Mouse (Mus musculus) forebrain, embryonic 12.5 days (tissue): ENCODE measurements around the gene Olfr763. TPM values are rescaled to one million over a fixed set of nuclear protein-coding genes. Genes with fewer than 3 reads are reported as not detected.
A peak's percentile ranks its signal among the peaks of the same experiment; 100 is the strongest.
"Not testable (repeated sequence)": the region's sequence is repeated elsewhere in the genome, so short reads cannot be mapped to it uniquely, and the experiment has no call there.

ENCODE experiments used
- ATAC-seq: fragments of 200-750 bp; cut with Nextera tagmentation; 2 replicates; pipeline ENCODE4 v1.8.0; 2017; ENCODE audit warnings: moderate TSS enrichment; ENCODE audit not compliant: low FRiP score
- H3K27ac ChIP-seq: fragments of 300-500 bp; sonication (generic); 2 replicates; pipeline ENCODE4 v1.5.1; 2016; ENCODE audit warnings: mild to moderate bottlenecking
- H3K27me3 ChIP-seq: fragments of 300-500 bp; sonication (generic); 2 replicates; pipeline ENCODE4 v1.6.1; 2016; ENCODE audit warnings: mild to moderate bottlenecking
- H3K36me3 ChIP-seq: fragments of 300-500 bp; sonication (generic); replicated peaks from 2 replicates; pipeline ENCODE4 v1.6.1; 2016; ENCODE audit warnings: mild to moderate bottlenecking
- H3K4me1 ChIP-seq: fragments of 300-500 bp; sonication (generic); 2 replicates; pipeline ENCODE4 v1.6.1; 2016
- H3K4me2 ChIP-seq: fragments of 300-500 bp; sonication (generic); 2 replicates; pipeline ENCODE4 v1.6.1; 2016; ENCODE audit warnings: mild to moderate bottlenecking, moderate library complexity
- H3K4me3 ChIP-seq: fragments of 300-500 bp; sonication (generic); replicated peaks from 2 replicates; pipeline ENCODE4 v1.5.1; 2016; ENCODE audit warnings: mild to moderate bottlenecking
- H3K9ac ChIP-seq: fragments of 300-500 bp; sonication (generic); 2 replicates; pipeline ENCODE4 v1.6.1; 2016; ENCODE audit warnings: mild to moderate bottlenecking
- H3K9me3 ChIP-seq: fragments of 300-500 bp; sonication (generic); 2 replicates; pipeline ENCODE4 v1.6.1; 2016
- WGBS: fragments of 180-500 bp; shearing (Covaris S2); methylation state at CpG from one replicate; pipeline ENCODE4 v1.1.7; 2016; 5-methylcytosine and 5-hydroxymethylcytosine counted together
- polyA plus RNA-seq: library from polyadenylated mRNA; unstranded; fragments of >200 nt; fragmentation: Nextera tagmentation; extraction: Ambion mirVana; gene quantifications from 2 replicates; pipeline ENCODE4 v1.2.1, GENCODE M21; 2016

Gene Olfr763
- polyA plus RNA-seq, result not detected in 2 replicates

DNA sequence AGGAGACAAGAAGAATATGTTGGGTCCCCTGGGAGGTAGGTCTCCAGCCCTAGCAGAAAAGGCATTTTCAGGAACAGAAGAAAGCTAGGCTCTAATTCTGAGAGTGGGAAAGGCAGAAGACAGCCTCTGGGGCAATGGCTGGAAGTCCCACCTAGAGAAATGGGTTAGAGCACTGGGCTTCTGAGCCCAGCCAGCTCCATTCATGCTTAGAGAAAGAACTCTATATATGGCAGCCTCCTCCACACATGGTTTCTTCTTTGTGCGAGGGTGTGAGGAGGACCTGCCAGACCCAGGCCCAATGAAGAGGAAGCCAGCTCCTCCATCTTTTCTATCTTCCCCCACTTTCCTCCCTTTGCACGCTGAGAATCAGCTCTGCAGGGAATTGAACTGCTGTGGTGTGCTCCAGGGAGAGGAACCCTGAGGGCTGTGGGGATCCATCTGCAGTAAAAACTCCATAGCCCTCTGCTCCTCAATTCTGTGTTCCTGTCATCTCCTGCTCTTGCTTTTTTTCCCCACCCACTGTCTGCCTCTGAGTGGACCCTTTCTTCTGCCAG lies at the start of gene Olfr763:
Olfr763 (plus strand) TSS at position 504 of the 554 bp plus-strand sequence.
- H3K4me2 ChIP-seq, result no peak within 1 kb of the TSS

DNA sequence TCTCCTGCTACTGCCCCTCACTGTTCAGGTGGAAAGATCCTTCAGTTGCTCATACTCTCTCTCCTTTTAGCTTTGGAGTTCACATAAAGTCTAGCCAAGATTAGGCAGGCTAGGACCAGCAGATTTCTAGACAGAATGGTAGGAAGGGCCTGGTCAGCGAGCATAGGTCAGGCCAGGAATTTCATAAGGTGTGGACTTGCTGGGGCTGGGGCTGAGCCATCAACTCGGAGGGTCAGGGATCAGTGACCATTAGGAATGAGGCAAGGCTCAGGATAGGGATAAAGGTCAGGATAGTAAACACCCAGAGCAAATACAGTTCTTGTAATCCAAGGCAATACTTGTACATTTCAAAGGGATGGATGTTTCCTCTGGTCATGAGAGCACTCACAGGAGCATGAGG lies 45.6 kb upstream of the Olfr763 start:
- H3K9me3 ChIP-seq, result no peaks in the 10 kb centered on the region

More for the DNA sequence above, at the start of gene Olfr763:
- Histone ChIP-seq H3K9me3 (no peaks in the 10 kb centered on the region), H3K4me1 (no peaks in the 10 kb centered on the region), H3K27me3 (no peaks in the 10 kb centered on the region), H3K9ac (no peak within 1 kb of the TSS), H3K27ac (no peak within 1 kb of the TSS), H3K36me3 (no peaks in the 10 kb centered on the region), H3K4me3 (no peak within 1 kb of the TSS)
- 61% methylated on average over 2 of the region's 2 CpGs for WGBS
- ATAC-seq, result no peak

DNA sequence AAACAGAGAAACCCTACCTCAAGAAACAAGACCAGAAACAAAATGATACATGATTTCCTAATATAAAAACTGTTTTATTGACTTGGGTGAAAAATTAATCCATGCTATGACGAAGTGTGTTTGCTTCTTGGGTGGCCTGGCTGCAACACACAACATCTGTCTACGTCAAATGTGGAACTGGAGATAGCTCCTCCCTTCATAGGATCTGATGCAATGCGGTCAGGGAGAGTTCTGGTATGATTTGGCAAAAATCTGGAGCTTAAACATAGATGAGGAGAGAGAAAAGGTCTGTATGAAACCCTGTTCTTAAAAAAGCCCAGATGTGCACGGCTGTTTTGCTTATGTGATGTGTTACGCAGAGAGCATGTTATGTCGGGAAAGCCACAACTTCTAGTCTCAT lies 44.7 kb upstream of the Olfr763 start:
- Histone ChIP-seq H3K9me3 (no peaks in the 10 kb centered on the region), H3K4me2 (no peak overlapping the region), H3K27ac (no peak overlapping the region), H3K4me1 (no peaks in the 10 kb centered on the region), H3K27me3 (no peaks in the 10 kb centered on the region), H3K4me3 (no peak overlapping the region), H3K36me3 (no peaks in the 10 kb centered on the region), H3K9ac (no peak overlapping the region)
- 92% methylated on average over 6 of the region's 6 CpGs for WGBS
- no peak for ATAC-seq

More for the DNA sequence above, 45.6 kb upstream of the Olfr763 start:
- H3K27ac ChIP-seq, result no peak overlapping the region
- H3K36me3 ChIP-seq, result no peaks in the 10 kb centered on the region
- no peak overlapping the region for H3K9ac ChIP-seq
- 77% methylated on average over 2 of the region's 2 CpGs for WGBS
- no peak for ATAC-seq
- H3K4me1 ChIP-seq, result no peaks in the 10 kb centered on the region
- H3K4me2 ChIP-seq, result no peak overlapping the region
- H3K4me3 ChIP-seq, result no peak overlapping the region
- H3K27me3 ChIP-seq, result no peaks in the 10 kb centered on the region

DNA sequence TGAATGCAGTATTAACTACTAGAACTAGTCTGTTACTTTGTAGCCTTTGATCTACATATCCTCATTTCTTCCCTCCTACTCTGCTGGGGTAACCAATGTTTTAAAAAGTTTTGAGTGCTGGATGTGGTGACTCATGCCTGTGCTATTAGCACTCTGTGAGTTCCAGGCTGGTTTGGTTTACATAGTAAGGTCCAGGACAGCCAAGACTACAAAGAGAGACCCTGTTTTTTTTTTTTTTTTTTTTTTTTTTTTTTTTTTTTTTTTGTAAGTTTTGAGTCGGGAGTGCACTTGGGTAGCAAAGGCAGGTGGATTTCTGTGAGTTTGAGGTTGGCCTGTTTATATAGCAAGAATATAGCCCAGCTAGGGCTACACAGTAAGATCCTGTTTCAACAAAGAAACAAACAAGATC lies 42.2 kb upstream of the Olfr763 start:
- Histone ChIP-seq H3K4me2 (no peak overlapping the region), H3K9ac (no peak overlapping the region), H3K4me3 (no peak overlapping the region), H3K27ac (no peak overlapping the region), H3K9me3 (no peaks in the 10 kb centered on the region), H3K36me3 (no peaks in the 10 kb centered on the region), H3K4me1 (no peaks in the 10 kb centered on the region), H3K27me3 (no peaks in the 10 kb centered on the region)
- 47% methylated on average over 1 of the region's 1 CpGs for WGBS
- ATAC-seq, result no peak

DNA sequence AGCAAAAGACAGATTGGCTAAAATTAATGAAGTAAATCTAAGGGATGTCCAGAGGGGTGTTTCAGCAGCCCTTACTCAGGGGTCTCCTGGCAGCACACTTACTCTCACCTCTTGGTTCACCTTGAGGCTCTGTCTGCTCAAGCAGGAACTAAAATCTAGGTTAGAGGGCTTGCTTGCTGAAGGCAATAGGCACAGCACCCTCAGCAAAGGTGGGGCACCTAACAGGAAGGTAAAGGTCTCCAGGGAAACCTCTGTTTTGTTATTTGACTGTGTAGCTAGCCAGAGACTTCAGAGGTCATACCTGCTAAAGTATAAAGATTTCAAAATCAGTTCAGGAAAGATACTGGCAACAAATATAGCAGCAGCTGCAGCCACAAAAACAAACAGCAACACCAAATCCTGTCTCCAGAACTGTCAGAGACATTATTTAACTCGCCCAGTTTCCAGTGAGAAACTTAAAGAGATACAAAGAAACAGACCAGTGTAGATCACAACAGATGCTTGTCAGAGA lies 39.8 kb upstream of the Olfr763 start:
- Histone ChIP-seq H3K4me1 (no peaks in the 10 kb centered on the region), H3K4me2 (no peak overlapping the region), H3K9me3 (no peaks in the 10 kb centered on the region), H3K27me3 (no peaks in the 10 kb centered on the region), H3K36me3 (no peaks in the 10 kb centered on the region), H3K4me3 (no peak overlapping the region), H3K9ac (no peak overlapping the region), H3K27ac (no peak overlapping the region)
- no peak for ATAC-seq
- 51% methylated on average over 1 of the region's 1 CpGs for WGBS

DNA sequence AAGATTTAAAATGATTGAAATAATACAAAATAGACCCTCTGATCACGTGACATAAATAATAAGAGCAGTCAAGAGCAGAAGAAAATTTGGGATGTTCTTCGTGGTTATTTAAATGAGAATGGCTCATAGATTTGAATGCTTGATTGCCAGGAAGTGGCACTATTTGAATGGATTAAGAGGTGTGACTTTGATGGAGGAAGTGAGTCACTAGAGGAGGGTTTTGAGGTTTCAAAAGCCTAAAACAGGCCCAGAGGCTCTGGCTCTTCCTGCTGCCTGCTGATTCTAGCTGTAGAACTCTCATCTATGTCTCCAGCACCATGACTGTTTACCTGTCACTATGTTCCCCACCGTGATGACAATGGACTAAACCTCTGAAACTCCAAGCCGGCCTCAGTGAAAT lies 37.8 kb upstream of the Olfr763 start:
- no peak overlapping the region for H3K9ac ChIP-seq
- no peaks in the 10 kb centered on the region for H3K9me3 ChIP-seq
- H3K36me3 ChIP-seq, result no peaks in the 10 kb centered on the region
- no peak for ATAC-seq
- H3K4me1 ChIP-seq, result no peaks in the 10 kb centered on the region
- H3K27me3 ChIP-seq, result no peaks in the 10 kb centered on the region
- H3K27ac ChIP-seq, result no peak overlapping the region
- no peak overlapping the region for H3K4me3 ChIP-seq
- H3K4me2 ChIP-seq, result no peak overlapping the region
- 81% methylated on average over 4 of the region's 4 CpGs for WGBS

DNA sequence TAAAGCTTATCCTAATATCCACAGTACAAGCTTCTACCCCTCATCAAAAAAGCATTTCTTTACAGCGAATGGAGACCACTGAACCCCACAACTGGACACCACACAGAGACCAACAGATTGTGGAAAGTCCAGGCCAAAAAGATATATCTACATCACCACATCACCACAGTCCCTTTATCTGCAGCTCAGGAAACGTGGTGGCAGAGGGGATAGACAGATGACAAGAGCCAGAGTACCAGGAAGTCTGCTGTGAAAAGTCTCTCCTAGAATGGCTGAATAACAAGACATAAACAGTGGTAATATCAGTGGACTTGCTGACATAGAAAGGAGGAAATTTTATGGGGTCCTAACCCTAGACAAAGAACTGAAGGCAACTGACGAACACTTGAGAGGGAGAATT lies 34.2 kb upstream of the Olfr763 start:
- Histone ChIP-seq H3K9ac (no peak overlapping the region), H3K36me3 (no peaks in the 10 kb centered on the region), H3K27ac (no peak overlapping the region), H3K9me3 (no peaks in the 10 kb centered on the region), H3K4me3 (no peak overlapping the region), H3K4me2 (no peak overlapping the region), H3K4me1 (no peaks in the 10 kb centered on the region), H3K27me3 (no peaks in the 10 kb centered on the region)
- 66% methylated on average over 3 of the region's 3 CpGs for WGBS
- no peak for ATAC-seq

DNA sequence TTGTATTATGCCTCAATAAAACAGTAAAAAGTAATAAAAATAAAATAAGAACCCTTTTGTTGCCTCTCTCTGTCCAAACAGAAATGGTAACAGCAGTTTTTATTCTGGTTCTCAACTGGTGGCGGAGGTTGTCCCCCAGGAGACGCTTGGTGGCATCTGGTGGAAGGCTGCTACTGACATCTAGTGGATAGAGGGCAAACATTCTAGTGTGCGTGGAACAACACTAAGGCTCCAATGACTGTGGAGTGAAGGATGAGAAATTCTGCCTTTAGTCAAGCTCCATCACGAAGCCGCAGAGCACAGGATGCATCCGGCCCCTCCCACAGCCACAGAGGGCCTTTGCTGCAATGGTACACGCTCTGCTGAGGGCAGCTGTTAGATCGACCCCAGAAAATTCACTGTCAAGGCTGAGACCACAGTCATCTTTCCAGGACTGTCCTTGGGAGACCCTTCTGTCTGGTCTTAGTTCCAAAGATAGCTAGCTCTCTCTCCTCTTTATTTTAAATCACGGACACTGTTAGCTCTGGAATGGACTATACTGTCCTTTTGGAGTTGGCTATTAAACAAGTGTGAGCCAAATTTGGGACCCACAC lies 33.0 kb upstream of the Olfr763 start:
- H3K27ac ChIP-seq, result no peak overlapping the region
- H3K4me1 ChIP-seq, result no peaks in the 10 kb centered on the region
- H3K9ac ChIP-seq, result no peak overlapping the region
- no peak overlapping the region for H3K4me2 ChIP-seq
- H3K4me3 ChIP-seq, result no peak overlapping the region
- no peaks in the 10 kb centered on the region for H3K9me3 ChIP-seq
- no peaks in the 10 kb centered on the region for H3K36me3 ChIP-seq
- H3K27me3 ChIP-seq, result no peaks in the 10 kb centered on the region
- ATAC-seq, result peak; percentile 80; the same call in 1 of the 2 replicates
- WGBS, result 26% methylated on average over 9 of the region's 9 CpGs

DNA sequence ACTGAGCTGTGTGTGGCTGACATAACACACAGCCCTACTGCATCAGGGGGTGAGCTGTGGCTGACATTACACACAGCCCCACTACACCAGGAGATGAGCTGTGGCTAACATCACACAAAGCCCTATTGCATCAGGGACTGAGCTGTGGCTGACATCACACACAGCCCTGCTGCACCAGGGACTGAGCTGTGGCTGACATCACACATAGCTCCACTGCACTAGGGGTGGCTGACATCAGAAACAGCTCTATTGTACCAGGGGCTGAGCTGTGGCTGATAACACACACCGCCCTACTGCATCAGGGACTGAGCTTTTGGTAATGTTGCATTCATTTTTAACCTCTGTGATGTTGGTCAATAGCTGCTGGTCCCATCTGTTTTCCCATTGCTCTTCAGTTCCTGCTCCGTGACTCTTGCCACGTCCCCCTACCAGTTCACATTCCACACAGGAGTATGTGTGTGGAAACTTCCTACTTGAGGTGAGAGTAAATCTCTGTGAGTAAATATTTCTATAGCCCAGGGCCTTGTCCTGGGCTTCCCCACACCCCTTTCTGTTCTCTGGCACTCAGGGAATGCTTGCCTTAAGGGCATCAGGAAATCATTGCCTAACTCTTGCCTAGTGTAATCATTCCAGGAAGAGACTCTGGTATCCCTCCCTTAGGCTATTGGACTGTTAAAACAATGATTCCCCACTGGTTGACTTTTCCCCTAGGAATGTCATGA lies 29.8 kb upstream of the Olfr763 start:
- H3K36me3 ChIP-seq, result no peaks in the 10 kb centered on the region
- no peak overlapping the region for H3K9ac ChIP-seq
- H3K27ac ChIP-seq, result no peak overlapping the region
- H3K27me3 ChIP-seq, result no peaks in the 10 kb centered on the region
- no peak overlapping the region for H3K4me2 ChIP-seq
- WGBS, result 79% methylated on average over 3 of the region's 3 CpGs
- H3K9me3 ChIP-seq, result no peaks in the 10 kb centered on the region
- H3K4me3 ChIP-seq, result no peak overlapping the region
- ATAC-seq, result no peak
- H3K4me1 ChIP-seq, result no peaks in the 10 kb centered on the region

DNA sequence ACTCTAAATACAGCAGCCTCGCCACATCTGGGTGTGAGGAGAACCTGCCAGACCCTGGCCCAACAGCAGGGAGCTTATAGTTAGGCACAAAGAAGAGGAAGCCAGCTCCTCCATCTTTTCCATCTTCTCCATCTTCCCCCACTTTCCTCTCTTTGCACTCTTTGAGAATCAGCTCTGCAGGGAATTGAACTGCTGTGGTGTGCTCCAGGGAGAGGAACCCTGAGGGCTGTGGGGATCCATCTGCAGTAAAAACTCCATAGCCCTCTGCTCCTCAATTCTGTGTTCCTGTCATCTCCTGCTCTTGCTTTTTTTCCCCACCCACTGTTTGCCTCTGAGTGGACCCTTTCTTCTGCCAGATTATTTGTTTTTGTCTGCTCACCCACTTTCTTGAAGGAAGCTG lies 21.5 kb upstream of the Olfr763 start, which contains the start of gene Olfr9:
Olfr9 (plus strand) TSS at position 301 of the 400 bp plus-strand sequence.
- H3K4me2 ChIP-seq, H3K27ac ChIP-seq, H3K27me3 ChIP-seq, H3K4me1 ChIP-seq, H3K36me3 ChIP-seq, H3K9me3 ChIP-seq, H3K9ac ChIP-seq, ATAC-seq, H3K4me3 ChIP-seq: not testable (repeated sequence)
- 57% methylated on average over 1 of the region's 1 CpGs for WGBS

DNA sequence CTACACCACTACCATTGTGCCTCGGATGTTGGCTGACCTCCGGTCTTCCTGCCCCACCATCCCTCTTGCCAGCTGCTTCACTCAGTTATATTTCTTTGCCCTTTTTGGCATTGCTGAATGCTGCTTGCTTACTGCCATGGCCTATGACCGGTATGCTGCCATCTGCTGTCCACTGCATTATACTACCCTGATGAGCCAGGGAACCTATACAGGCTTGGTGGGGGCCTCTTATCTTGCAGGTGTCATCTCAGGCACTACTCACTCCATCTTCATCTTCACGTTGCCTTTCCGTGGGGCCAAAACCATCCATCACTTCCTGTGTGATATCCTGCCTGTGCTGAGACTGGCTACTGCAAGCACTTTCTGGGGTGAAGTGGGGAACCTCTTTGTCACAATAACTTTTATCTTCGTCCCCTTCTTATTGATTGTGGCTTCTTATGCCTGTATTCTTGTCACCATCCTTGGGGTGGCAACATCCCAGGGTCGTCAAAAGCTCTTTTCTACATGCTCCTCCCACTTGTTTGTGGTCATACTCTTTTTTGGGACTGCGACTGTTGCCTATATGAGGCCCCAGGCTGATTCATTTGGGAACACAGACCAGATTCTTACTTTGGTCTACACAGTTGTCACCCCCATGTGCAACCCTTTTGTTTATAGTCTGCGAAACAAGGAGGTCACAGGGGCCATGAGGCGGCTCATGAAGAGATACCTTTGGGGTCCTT lies 20.3 kb upstream of the Olfr763 start:
- not testable (repeated sequence) for H3K4me1 ChIP-seq, H3K9ac ChIP-seq, H3K9me3 ChIP-seq, H3K4me3 ChIP-seq, H3K27ac ChIP-seq, H3K36me3 ChIP-seq, H3K27me3 ChIP-seq, H3K4me2 ChIP-seq
- peak; percentile 33; the same call in 1 of the 2 replicates for ATAC-seq
- 71% methylated on average over 7 of the region's 10 CpGs for WGBS

DNA sequence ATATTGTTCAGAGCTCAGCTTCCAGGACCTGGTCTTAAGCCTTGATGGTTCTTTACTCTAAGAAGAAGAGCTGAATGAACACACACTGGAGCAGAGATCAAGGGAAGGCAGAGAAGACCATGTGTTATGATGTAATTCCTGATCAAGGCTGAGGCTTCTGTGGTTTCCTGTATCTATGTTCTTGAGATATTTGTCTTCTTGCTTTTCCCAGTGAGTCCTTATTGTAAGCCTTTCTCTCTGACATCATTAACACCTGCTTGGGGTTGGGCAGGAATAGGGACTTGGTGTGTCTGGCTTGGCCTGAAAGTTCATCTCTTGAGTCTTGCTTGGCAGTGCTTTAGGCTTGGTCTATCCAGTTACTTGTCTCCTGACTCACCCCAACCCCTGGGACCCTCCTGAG lies 19.6 kb upstream of the Olfr763 start:
- H3K4me1 ChIP-seq, result no peaks in the 10 kb centered on the region
- no peaks in the 10 kb centered on the region for H3K27me3 ChIP-seq
- no peak for ATAC-seq
- H3K9me3 ChIP-seq, result no peaks in the 10 kb centered on the region
- no peaks in the 10 kb centered on the region for H3K36me3 ChIP-seq
- H3K9ac ChIP-seq, result no peak overlapping the region
- H3K4me2 ChIP-seq, result no peak overlapping the region
- H3K27ac ChIP-seq, result no peak overlapping the region
- no peak overlapping the region for H3K4me3 ChIP-seq
